Mouse (Mus musculus) liver, embryonic 14.5 days (tissue): ENCODE data around the gene Scaf8. TPM values are rescaled to one million over a fixed set of nuclear protein-coding genes. Genes with fewer than 3 reads are reported as not detected.

Experiments
- ATAC-seq: fragments of 200-750 bp; cut with Nextera tagmentation; 2 replicates; pipeline ENCODE4 v1.8.0; 2017; ENCODE audit warnings: moderate number of reproducible peaks, mild to moderate bottlenecking, moderate library complexity; ENCODE audit not compliant: insufficient read depth
- DNase-seq, 3 experiments: peaks; one replicate each; pipeline ENCODE4 v3.0.0-alpha.2; 2012 to 2013; ENCODE audit warnings: low read depth in 3 of 3, low spot score in 3 of 3
- H3K27ac ChIP-seq: fragments of 300-500 bp; sonication (generic); 2 replicates; pipeline ENCODE4 v1.5.1; 2014; ENCODE audit warnings: moderate library complexity, mild to moderate bottlenecking, control low read depth, inconsistent platforms
- H3K27me3 ChIP-seq: fragments of 300-500 bp; sonication (generic); 2 replicates; pipeline ENCODE4 v1.6.1; 2014; ENCODE audit warnings: mild to moderate bottlenecking, low read length, moderate library complexity; ENCODE audit not compliant: control insufficient read depth, insufficient read depth
- H3K36me3 ChIP-seq: fragments of 300-500 bp; sonication (generic); replicated peaks from 2 replicates; pipeline ENCODE4 v1.6.1; 2014; ENCODE audit warnings: low read depth; ENCODE audit not compliant: control insufficient read depth, insufficient read depth
- H3K4me1 ChIP-seq, 2 experiments: fragments of 200-500 bp in 1 of 2; fragments of 300-500 bp in 1 of 2; sonication (generic) in 1 of 2; replicated peaks; 2 replicates each; pipeline ENCODE4 v1.6.1; 2012 to 2014; ENCODE audit warnings: antibody characterized with exemption in 1 of 2, inconsistent platforms in 1 of 2, low read length in 1 of 2; ENCODE audit not compliant: control insufficient read depth in 2 of 2, insufficient read depth in 2 of 2
- H3K4me2 ChIP-seq: fragments of 300-500 bp; sonication (generic); 2 replicates; pipeline ENCODE4 v1.6.1; 2014; ENCODE audit warnings: low read depth, mild to moderate bottlenecking, control low read depth, moderate library complexity
- H3K4me3 ChIP-seq, 2 experiments: fragments of 200-500 bp in 1 of 2; fragments of 300-500 bp in 1 of 2; sonication (generic) in 1 of 2; 2 replicates each; pipeline ENCODE4 v1.5.1; 2012 to 2014; ENCODE audit warnings: low read depth in 2 of 2, low read length in 2 of 2, mild to moderate bottlenecking in 2 of 2, control low read depth in 1 of 2, inconsistent platforms in 1 of 2, moderate library complexity in 1 of 2; ENCODE audit not compliant: insufficient read depth in 1 of 2
- H3K9ac ChIP-seq: fragments of 300-500 bp; sonication (generic); replicated peaks from 2 replicates; pipeline ENCODE4 v1.6.1; 2014; ENCODE audit warnings: mild to moderate bottlenecking, control low read depth, moderate library complexity
- H3K9me3 ChIP-seq: fragments of 300-500 bp; sonication (generic); 2 replicates; pipeline ENCODE4 v1.6.1; 2016; ENCODE audit warnings: low read length, mixed read lengths; ENCODE audit not compliant: control insufficient read depth
- CTCF ChIP-seq: IDR thresholded peaks from 2 replicates; pipeline ENCODE4 v1.5.1; 2016; ENCODE audit warnings: antibody characterized with exemption, low read depth, control low read depth
- EP300 ChIP-seq: IDR thresholded peaks from 2 replicates; pipeline ENCODE4 v1.6.1; 2016; ENCODE audit warnings: antibody characterized with exemption, low read depth
- WGBS: fragments of 180-500 bp; shearing (Covaris S2); extraction: QIAGEN DNeasy Blood & Tissue Kit; methylation state at CpG from one replicate; pipeline ENCODE4 v1.1.7; 2014; ENCODE audit not compliant: insufficient replicate concordance; 5-methylcytosine and 5-hydroxymethylcytosine counted together
- polyA plus RNA-seq, 2 experiments: library from polyadenylated mRNA; depleted of rRNA in 1 of 2; stranded (reverse) in 1 of 2; unstranded in 1 of 2; fragments of >200 nt; fragmentation: Nextera tagmentation in 1 of 2; extraction: Ambion mirVana in 1 of 2; gene quantifications; 2 replicates each; pipeline versions ENCODE4 v1.2.1 to v1.2.3; 2012 to 2014

The Scaf8 gene
- polyA plus RNA-seq, 2 experiments: 8.2 to 10.1 TPM

DNA sequence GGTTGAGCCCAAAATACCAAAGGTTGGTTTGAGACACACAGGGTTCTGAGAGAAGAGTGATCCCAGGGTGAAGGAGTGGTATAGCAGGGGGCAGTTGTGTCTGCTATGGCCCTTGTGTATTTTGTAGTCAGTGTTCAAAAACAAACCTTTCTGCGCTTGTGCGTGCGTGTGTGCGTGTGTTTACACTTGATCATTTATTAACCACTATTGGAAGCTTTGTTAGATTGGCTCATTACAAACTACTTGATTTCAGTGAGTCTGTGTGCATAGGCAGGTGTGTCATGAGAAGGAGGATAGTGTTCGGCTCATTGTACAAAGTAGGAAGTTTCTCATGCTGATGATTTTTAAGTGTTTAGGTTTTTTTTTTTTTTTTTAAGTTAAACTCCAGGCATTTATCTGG, 95.4 kb downstream of the Scaf8 start:
- Histone ChIP-seq H3K9me3 (no peaks in the 10 kb centered on the region), H3K27ac (no peak overlapping the region), H3K9ac (no peak overlapping the region), H3K27me3 (no peaks in the 10 kb centered on the region), H3K4me2 (no peak overlapping the region), H3K4me1 (no peaks in the 10 kb centered on the region), H3K36me3 (peaks cover 5% of the 10 kb centered on the region), H3K4me3 (no peak overlapping the region)
- 81% methylated on average over 5 of the region's 5 CpGs for WGBS
- TF ChIP-seq CTCF (no peak), EP300 (no peak)
- DNase-seq (no peak), ATAC-seq (no peak)

DNA sequence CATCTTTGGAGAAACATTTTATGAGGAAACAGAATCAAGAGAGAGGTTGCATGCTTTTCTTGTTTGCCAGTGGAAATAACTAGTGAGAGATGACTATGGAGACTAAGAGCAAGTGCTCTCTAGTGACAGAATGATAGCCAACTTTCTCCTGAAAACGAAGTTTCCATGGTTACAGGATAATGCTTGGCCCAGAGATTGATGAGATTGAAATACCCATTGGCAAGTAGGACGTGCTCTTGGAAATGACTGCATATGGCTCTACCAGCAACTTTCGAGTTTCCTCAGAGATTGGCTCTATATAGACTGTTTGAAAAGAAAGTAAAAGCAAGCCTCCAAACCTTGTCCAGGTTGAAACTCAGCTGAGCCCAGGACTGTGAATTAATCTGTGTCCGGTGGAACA, 97.3 kb downstream of the Scaf8 start:
- Histone ChIP-seq H3K36me3 (peaks cover 9% of the 10 kb centered on the region), H3K9me3 (no peaks in the 10 kb centered on the region), H3K4me3 (no peak overlapping the region), H3K4me1 (no peaks in the 10 kb centered on the region), H3K27ac (no peak overlapping the region), H3K27me3 (no peaks in the 10 kb centered on the region), H3K4me2 (no peak overlapping the region), H3K9ac (no peak overlapping the region)
- no peak for ATAC-seq
- TF ChIP-seq CTCF: no peak
- TF ChIP-seq EP300: no peak
- no peak for DNase-seq
- WGBS: 81% methylated on average over 4 of the region's 4 CpGs

DNA sequence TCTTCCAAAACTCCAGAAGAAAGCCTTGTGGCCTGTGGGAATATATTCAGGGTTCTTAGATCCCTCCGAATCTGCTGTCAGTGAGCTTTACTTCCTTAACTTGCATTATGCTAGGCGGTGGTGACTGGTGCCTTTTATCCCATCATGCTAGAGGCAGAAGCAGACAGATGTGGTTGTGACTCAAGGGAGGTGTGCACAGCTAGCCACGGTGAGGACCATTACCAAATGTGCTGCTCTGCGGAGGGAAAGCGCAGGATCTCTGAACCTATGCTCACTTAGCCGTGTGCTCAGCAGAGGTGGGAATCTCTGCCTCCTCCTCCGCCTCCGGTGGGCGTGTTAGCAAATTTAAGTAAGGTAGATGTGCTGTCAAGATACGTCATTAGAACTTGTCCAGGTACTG, 98.1 kb downstream of the Scaf8 start:
- TF ChIP-seq EP300: no peak
- TF ChIP-seq CTCF: no peak
- H3K4me1 ChIP-seq: no peaks in the 10 kb centered on the region
- ATAC-seq: no peak
- H3K4me3 ChIP-seq: no peak overlapping the region
- H3K4me2 ChIP-seq: no peak overlapping the region
- peaks cover 9% of the 10 kb centered on the region for H3K36me3 ChIP-seq
- no peak overlapping the region for H3K9ac ChIP-seq
- WGBS: 88% methylated on average over 10 of the region's 10 CpGs
- no peak for DNase-seq
- no peak overlapping the region for H3K27ac ChIP-seq
- no peaks in the 10 kb centered on the region for H3K27me3 ChIP-seq
- H3K9me3 ChIP-seq: no peaks in the 10 kb centered on the region

DNA sequence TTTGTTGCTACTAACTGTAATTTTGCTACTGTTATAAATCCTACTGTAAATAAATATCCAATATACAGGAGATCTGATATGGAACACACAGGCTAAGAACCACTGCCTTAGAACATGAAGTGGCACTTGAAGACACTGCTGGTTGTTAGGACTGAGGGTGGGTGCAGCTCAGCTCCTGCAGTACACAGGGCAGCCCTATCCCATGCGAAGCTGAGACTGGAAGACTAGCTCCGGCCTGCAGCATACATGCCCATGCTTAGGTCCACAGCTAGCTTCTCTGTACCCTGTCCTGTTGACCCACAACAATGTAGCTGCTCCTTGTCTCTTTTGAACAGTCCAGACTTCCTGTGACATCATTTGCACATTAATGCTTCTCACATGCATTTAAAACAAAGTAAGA, 100.1 kb downstream of the Scaf8 start:
- no peak for DNase-seq
- no peak for ATAC-seq
- Histone ChIP-seq H3K9me3 (no peaks in the 10 kb centered on the region), H3K4me1 (no peaks in the 10 kb centered on the region), H3K36me3 (peaks cover 9% of the 10 kb centered on the region), H3K9ac (no peak overlapping the region), H3K4me2 (no peak overlapping the region), H3K4me3 (no peak overlapping the region), H3K27ac (no peak overlapping the region), H3K27me3 (no peaks in the 10 kb centered on the region)
- no peak for TF ChIP-seq EP300
- TF ChIP-seq CTCF: no peak
- 88% methylated on average over 2 of the region's 2 CpGs for WGBS

DNA sequence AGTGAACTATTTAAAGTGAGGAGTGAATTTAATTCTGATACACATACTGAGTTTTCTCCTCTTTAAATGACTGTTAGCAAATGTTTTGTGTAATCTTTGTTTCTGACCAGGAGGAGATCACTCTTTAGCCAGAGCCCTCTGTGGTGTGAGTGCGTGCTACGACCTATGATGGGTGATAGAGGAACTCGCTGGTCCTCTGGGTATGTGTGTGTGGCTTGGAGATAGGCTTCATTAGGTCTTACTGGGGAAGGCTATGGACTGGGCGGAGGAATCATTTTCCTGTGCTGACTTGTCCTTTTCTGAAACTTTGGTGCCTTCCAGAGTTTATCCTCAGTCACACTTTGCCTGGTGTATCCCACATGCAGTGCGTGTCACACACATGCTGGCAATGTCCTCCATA, 102.3 kb downstream of the Scaf8 start:
- DNase-seq (no peak), ATAC-seq (peak; percentile 35; the same call in 1 of the 2 replicates)
- Histone ChIP-seq H3K4me3 (no peak overlapping the region), H3K4me1 (peaks cover 0 to 8% of the 10 kb centered on the region in 2 experiments; a peak in 1 of 4 replicates), H3K27ac (no peak overlapping the region), H3K27me3 (no peaks in the 10 kb centered on the region), H3K36me3 (peaks cover 9% of the 10 kb centered on the region), H3K9ac (no peak overlapping the region), H3K9me3 (no peaks in the 10 kb centered on the region), H3K4me2 (no peak overlapping the region)
- TF ChIP-seq EP300 (no peak), CTCF (no peak)
- WGBS: 31% methylated on average over 5 of the region's 5 CpGs

DNA sequence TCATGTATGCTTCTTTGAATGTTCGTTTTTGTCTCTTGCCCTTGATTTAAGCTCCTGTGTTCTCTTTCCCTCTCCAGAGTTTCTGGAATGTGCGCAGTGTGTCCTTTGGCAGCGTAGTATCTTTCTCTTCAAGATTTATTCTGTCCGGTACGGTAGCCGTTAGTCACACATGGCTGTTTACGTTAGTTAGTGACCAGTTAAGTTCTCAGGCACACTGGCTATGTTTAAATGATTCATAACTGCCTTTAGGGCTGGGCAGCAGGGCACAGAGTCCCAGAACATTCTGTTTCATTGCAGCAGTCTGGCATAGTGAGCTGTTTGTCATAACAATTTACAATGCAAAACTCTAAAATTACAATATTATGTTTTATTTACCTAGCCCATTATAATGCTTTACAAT, 103.6 kb downstream of the Scaf8 start:
- TF ChIP-seq CTCF (no peak), EP300 (no peak)
- H3K27me3 ChIP-seq: no peaks in the 10 kb centered on the region
- H3K4me3 ChIP-seq: no peak overlapping the region
- peaks cover 7% of the 10 kb centered on the region for H3K36me3 ChIP-seq
- H3K4me1 ChIP-seq: peaks cover 0 to 9% of the 10 kb centered on the region in 2 experiments; a peak in 2 of 4 replicates
- no peak overlapping the region for H3K4me2 ChIP-seq
- WGBS: 90% methylated on average over 7 of the region's 7 CpGs
- ATAC-seq: no peak
- H3K9me3 ChIP-seq: no peaks in the 10 kb centered on the region
- H3K27ac ChIP-seq: no peak overlapping the region
- no peak overlapping the region for H3K9ac ChIP-seq
- DNase-seq: no peak
